In genomic region chr5:32349718-32350117, GRCm38 (mm10) we compare ENCODE assay signal across 9 mouse cellular contexts.
DNase-seq lines count a peak whose midpoint lies in the region; ATAC-seq and TF ChIP-seq lines count a peak whose summit lies in the region.
"Had no signal": no experiment of that assay in that cellular context is flagged by ENCODE, and none has a peak within 500 bp of the region (broad histone marks: within the 10 kb centered on the region; RNA-seq: fewer than 3 reads in every experiment).

No protein-coding gene starts in this region.

- no peaks in the 10 kb centered on the region for H3K36me3 ChIP-seq in heart, adult 2 months (ENCODE audit: control insufficient read depth, insufficient read depth, low read length)
- H3K36me3 ChIP-seq in intestine, embryonic 16.5 days (ENCODE audit: control insufficient read depth, insufficient read depth, low read length) = no peaks in the 10 kb centered on the region
- no peaks in the 10 kb centered on the region for H3K36me3 ChIP-seq in forebrain, embryonic 13.5 days (ENCODE audit: poor library complexity, severe bottlenecking)

- H3K9ac ChIP-seq in heart, adult 2 months (ENCODE audit: low read depth, low read length) = peak overlapping the region; percentile 55
- H3K9ac ChIP-seq in intestine, embryonic 16.5 days (ENCODE audit: low read depth, low read length) = no peak overlapping the region
- H3K9ac ChIP-seq in forebrain, embryonic 13.5 days = no peak overlapping the region

- H3K9me3 ChIP-seq in intestine, embryonic 16.5 days (ENCODE audit: control insufficient read depth, low read length) = no peaks in the 10 kb centered on the region
- H3K9me3 ChIP-seq in forebrain, embryonic 13.5 days (replicated peaks) = no peaks in the 10 kb centered on the region

- DNase-seq in adipocyte (ENCODE audit: low spot score) = peak; percentile 65
- DNase-seq in heart, adult 2 months = peak in 1 of 2 experiments; percentile 33
- peak; percentile 24 for DNase-seq in lung, postnatal 14 days
- DNase-seq in urinary bladder, adult 2 months (ENCODE audit: low spot score) = no peak
- no peak for DNase-seq in layer of hippocampus, adult 18-20 months (ENCODE audit: low spot score in 2 of 2)
- DNase-seq: left cerebral cortex, postnatal 4 days; right cerebral cortex, adult 18-20 months had no signal

- no peak overlapping the region for H3K4me3 ChIP-seq in heart, adult 2 months
- no peak overlapping the region for H3K4me3 ChIP-seq in intestine, embryonic 16.5 days (ENCODE audit: low read length)
- no peak overlapping the region for H3K4me3 ChIP-seq in forebrain, embryonic 13.5 days

- TF ChIP-seq POLR2A in heart, adult 2 months (IDR thresholded peaks at IDR 0.05; ENCODE audit: insufficient read depth, low read depth, low read length) = peak; percentile 63

- intact Hi-C loops in heart, adult 2 months (cut with DNase I) = loop anchor here (2.0 kb wide), 1 partner anchor 111 kb away; no protein-coding TSS in a partner anchor

- 54% methylated on average over 3 of the region's 3 CpGs for whole genome bisulfite sequencing in heart, adult 2 months
- 38% methylated on average over 3 of the region's 3 CpGs for WGBS in intestine, embryonic 16.5 days
- 92% methylated on average over 3 of the region's 3 CpGs for WGBS in forebrain, embryonic 13.5 days

- TF ChIP-seq EP300 in heart, adult 2 months (IDR thresholded peaks at IDR 0.05; ENCODE audit: insufficient read depth, low read depth, low read length) = no peak

- ATAC-seq in intestine, embryonic 16.5 days = peak; percentile 37
- ATAC-seq in forebrain, embryonic 13.5 days = no peak

- no peak for TF ChIP-seq CTCF in heart, adult 2 months (IDR thresholded peaks at IDR 0.05)

- peak overlapping the region; percentile 85 for H3K27ac ChIP-seq in heart, adult 2 months
- H3K27ac ChIP-seq in intestine, embryonic 16.5 days (ENCODE audit: low read length) = peak overlapping the region; percentile 77
- no peak overlapping the region for H3K27ac ChIP-seq in forebrain, embryonic 13.5 days

- H3K27me3 ChIP-seq in heart, adult 2 months (ENCODE audit: control insufficient read depth, insufficient read depth, low read length) = no peaks in the 10 kb centered on the region
- H3K27me3 ChIP-seq in intestine, embryonic 16.5 days (replicated peaks; ENCODE audit: control insufficient read depth, insufficient read depth, low read length) = no peaks in the 10 kb centered on the region
- H3K27me3 ChIP-seq in forebrain, embryonic 13.5 days = no peaks in the 10 kb centered on the region

- H3K4me1 ChIP-seq in heart, adult 2 months (ENCODE audit: control insufficient read depth, insufficient read depth, low read length) = peaks cover 23% of the 10 kb centered on the region
- peaks cover 31% of the 10 kb centered on the region for H3K4me1 ChIP-seq in intestine, embryonic 16.5 days (ENCODE audit: control insufficient read depth, insufficient read depth, low read length)
- no peaks in the 10 kb centered on the region for H3K4me1 ChIP-seq in forebrain, embryonic 13.5 days

- no peaks in the 10 kb centered on the region for H3K79me2 ChIP-seq in heart, adult 2 months (replicated peaks; ENCODE audit: control insufficient read depth, insufficient read depth, low read length)

- no peak overlapping the region for H3K4me2 ChIP-seq in intestine, embryonic 16.5 days (ENCODE audit: low read depth, low read length)
- H3K4me2 ChIP-seq in forebrain, embryonic 13.5 days = no peak overlapping the region

Comparison
In these comparisons a context has a peak if more than half of its experiments do, and no peak if none do; other contexts are left out.
1. DNase-seq: peak in adipocyte (single experiment) and lung, postnatal 14 days (single experiment); none in urinary bladder, adult 2 months (single experiment) and layer of hippocampus, adult 18-20 months (0 of 2).